Mouse (Mus musculus) hindbrain, embryonic 10.5 days (tissue): Measurements from ENCODE around the gene Polk. TPM values are rescaled to one million over a fixed set of nuclear protein-coding genes. Genes with fewer than 3 reads are reported as not detected.
A peak's percentile ranks its signal among the peaks of the same experiment; 100 is the strongest.

ENCODE experiments used
- DNase-seq: peaks from one replicate; pipeline ENCODE4 v3.0.0-alpha.2; 2017; ENCODE audit warnings: low spot score
- H3K27ac ChIP-seq: fragments of 300-500 bp; sonication (generic); 2 replicates; pipeline ENCODE4 v1.5.1; 2016; ENCODE audit warnings: mild to moderate bottlenecking, moderate library complexity
- H3K27me3 ChIP-seq: fragments of 300-500 bp; sonication (generic); 2 replicates; pipeline ENCODE4 v1.6.1; 2016; ENCODE audit warnings: mild to moderate bottlenecking; ENCODE audit not compliant: poor library complexity, insufficient read depth, severe bottlenecking
- H3K36me3 ChIP-seq: fragments of 300-500 bp; sonication (generic); 2 replicates; pipeline ENCODE4 v1.6.1; 2016; ENCODE audit warnings: mild to moderate bottlenecking, moderate library complexity
- H3K4me1 ChIP-seq: fragments of 300-500 bp; sonication (generic); replicated peaks from 2 replicates; pipeline ENCODE4 v1.6.1; 2016; ENCODE audit warnings: mild to moderate bottlenecking
- H3K4me3 ChIP-seq: fragments of 300-500 bp; sonication (generic); 2 replicates; pipeline ENCODE4 v1.5.1; 2016; ENCODE audit warnings: mild to moderate bottlenecking, moderate library complexity
- H3K9me3 ChIP-seq: fragments of 300-500 bp; sonication (generic); 2 replicates; pipeline ENCODE4 v1.6.1; 2016; ENCODE audit warnings: mild to moderate bottlenecking, moderate library complexity
- WGBS: fragments of 180-500 bp; shearing (Covaris S2); methylation state at CpG from one replicate; pipeline ENCODE4 v1.1.7; 2016; 5-methylcytosine and 5-hydroxymethylcytosine counted together
- polyA plus RNA-seq: library from polyadenylated mRNA; unstranded; fragments of >200 nt; fragmentation: Nextera tagmentation; extraction: Ambion mirVana; gene quantifications from 2 replicates; pipeline ENCODE4 v1.2.1, GENCODE M21; 2016

Gene Polk
- polyA plus RNA-seq, 1 experiment from 2014 or later, result 7.5 TPM

GRCm38 (mm10) chr13:96450869-96451268 is 91.5 kb downstream of the Polk start:
- Histone ChIP-seq H3K4me3 (no peak overlapping the region), H3K4me1 (no peaks in the 10 kb centered on the region), H3K27ac (no peak overlapping the region), H3K36me3 (no peaks in the 10 kb centered on the region), H3K27me3 (no peaks in the 10 kb centered on the region), H3K9me3 (no peaks in the 10 kb centered on the region)
- 92% methylated on average over 7 of the region's 7 CpGs for WGBS
- DNase-seq, result no peak

- 90% methylated on average over 11 of the region's 11 CpGs for WGBS
- no peaks in the 10 kb centered on the region for H3K36me3 ChIP-seq
- H3K4me3 ChIP-seq, result no peak overlapping the region
- no peaks in the 10 kb centered on the region for H3K27me3 ChIP-seq
- no peaks in the 10 kb centered on the region for H3K9me3 ChIP-seq
- no peaks in the 10 kb centered on the region for H3K4me1 ChIP-seq
- H3K27ac ChIP-seq, result no peak overlapping the region
- DNase-seq, result no peak
Observed at GRCm38 (mm10) chr13:96450205-96450856, 92.0 kb downstream of the Polk start.

GRCm38 (mm10) chr13:96440436-96440835 is 101.9 kb downstream of the Polk start:
- DNase-seq, result no peak
- Histone ChIP-seq H3K27ac (no peak overlapping the region), H3K9me3 (no peaks in the 10 kb centered on the region), H3K4me1 (peaks cover 6% of the 10 kb centered on the region; the same call in 1 of the 2 replicates), H3K36me3 (no peaks in the 10 kb centered on the region), H3K27me3 (no peaks in the 10 kb centered on the region), H3K4me3 (no peak overlapping the region)
- 92% methylated on average over 4 of the region's 4 CpGs for WGBS

GRCm38 (mm10) chr13:96436921-96437320 is 105.5 kb downstream of the Polk start:
- Histone ChIP-seq H3K4me3 (no peak overlapping the region), H3K4me1 (peaks cover 23% of the 10 kb centered on the region), H3K36me3 (no peaks in the 10 kb centered on the region), H3K27me3 (no peaks in the 10 kb centered on the region), H3K27ac (no peak overlapping the region), H3K9me3 (no peaks in the 10 kb centered on the region)
- 92% methylated on average over 1 of the region's 1 CpGs for WGBS
- DNase-seq, result no peak

- Histone ChIP-seq H3K9me3 (no peaks in the 10 kb centered on the region), H3K27me3 (no peaks in the 10 kb centered on the region), H3K4me3 (no peak overlapping the region), H3K36me3 (no peaks in the 10 kb centered on the region), H3K4me1 (peaks cover 23% of the 10 kb centered on the region), H3K27ac (no peak overlapping the region)
- WGBS, result 42% methylated on average over 13 of the region's 13 CpGs
- peak; percentile 50 for DNase-seq
Observed at GRCm38 (mm10) chr13:96435793-96436192, 106.6 kb downstream of the Polk start.

GRCm38 (mm10) chr13:96434899-96435331 is 107.5 kb downstream of the Polk start:
- H3K27me3 ChIP-seq, result no peaks in the 10 kb centered on the region
- no peaks in the 10 kb centered on the region for H3K9me3 ChIP-seq
- H3K4me1 ChIP-seq, result peaks cover 23% of the 10 kb centered on the region
- H3K27ac ChIP-seq, result peak overlapping the region; percentile 50
- 62% methylated on average over 5 of the region's 5 CpGs for WGBS
- peak; percentile 22 for DNase-seq
- H3K36me3 ChIP-seq, result no peaks in the 10 kb centered on the region
- no peak overlapping the region for H3K4me3 ChIP-seq

- 79% methylated on average over 11 of the region's 11 CpGs for WGBS
- 0 out of 2 replicates have a peak overlapping the region, but pooled peaks have one; percentile 45 for H3K27ac ChIP-seq
Observed at GRCm38 (mm10) chr13:96433648-96434190, 108.7 kb downstream of the Polk start.

GRCm38 (mm10) chr13:96433041-96433440 is 109.3 kb downstream of the Polk start:
- peaks cover 23% of the 10 kb centered on the region for H3K4me1 ChIP-seq
- no peaks in the 10 kb centered on the region for H3K9me3 ChIP-seq
- no peaks in the 10 kb centered on the region for H3K36me3 ChIP-seq
- H3K27ac ChIP-seq, result no peak overlapping the region
- no peak overlapping the region for H3K4me3 ChIP-seq
- DNase-seq, result no peak
- 90% methylated on average over 6 of the region's 6 CpGs for WGBS
- H3K27me3 ChIP-seq, result no peaks in the 10 kb centered on the region

More at GRCm38 (mm10) chr13:96433648-96434190, 108.7 kb downstream of the Polk start:
- no peak for DNase-seq
- no peaks in the 10 kb centered on the region for H3K9me3 ChIP-seq
- no peaks in the 10 kb centered on the region for H3K27me3 ChIP-seq
- peaks cover 23% of the 10 kb centered on the region for H3K4me1 ChIP-seq
- no peaks in the 10 kb centered on the region for H3K36me3 ChIP-seq
- no peak overlapping the region for H3K4me3 ChIP-seq

GRCm38 (mm10) chr13:96432376-96432811 is 110.0 kb downstream of the Polk start:
- H3K27me3 ChIP-seq, result no peaks in the 10 kb centered on the region
- no peak overlapping the region for H3K4me3 ChIP-seq
- no peaks in the 10 kb centered on the region for H3K9me3 ChIP-seq
- 58% methylated on average over 3 of the region's 3 CpGs for WGBS
- DNase-seq, result no peak
- no peak overlapping the region for H3K27ac ChIP-seq
- H3K36me3 ChIP-seq, result no peaks in the 10 kb centered on the region
- H3K4me1 ChIP-seq, result peaks cover 23% of the 10 kb centered on the region

- DNase-seq, result peak; percentile 86
- no peak overlapping the region for H3K4me3 ChIP-seq
- no peaks in the 10 kb centered on the region for H3K36me3 ChIP-seq
- no peaks in the 10 kb centered on the region for H3K27me3 ChIP-seq
- no peaks in the 10 kb centered on the region for H3K9me3 ChIP-seq
- 43% methylated on average over 12 of the region's 12 CpGs for WGBS
- peaks cover 23% of the 10 kb centered on the region for H3K4me1 ChIP-seq
- H3K27ac ChIP-seq, result no peak overlapping the region
Observed at GRCm38 (mm10) chr13:96431595-96432156, 110.7 kb downstream of the Polk start.

Other genes starting within 250 kb of the Polk start
- gene Poc5, start 154.3 kb downstream of the Polk start, polyA plus RNA-seq, result 17.3 and 18.8 TPM in 2 replicates
- 0.21 TPM in 1 of 2 replicates, not detected in the other for gene Ankdd1b, start 71.4 kb downstream of the Polk start, polyA plus RNA-seq
- gene Gm17622, start 51.8 kb downstream of the Polk start, polyA plus RNA-seq, result not detected in 2 replicates
- 6.4 and 6.8 TPM in 2 replicates for gene Col4a3bp, start within 50 bp of the Polk start, polyA plus RNA-seq
- 146 and 156 TPM in 2 replicates for gene Hmgcr, start 128.4 kb upstream of the Polk start, polyA plus RNA-seq
- not detected in 2 replicates for gene Ankrd31, start 205.7 kb upstream of the Polk start, polyA plus RNA-seq